Mouse (Mus musculus) ZHBTc4 (cell line): Measurements from ENCODE around the gene Rsph3b.
"Not testable (repeated sequence)": the region's sequence is repeated elsewhere in the genome, so short reads cannot be mapped to it uniquely, and the experiment has no call there.

Source experiments
- DNase-seq: peaks from one replicate; pipeline ENCODE4 v3.0.0-alpha.2; 2011; ENCODE audit warnings: low read depth, low spot score

Gene Rsph3b

DNA sequence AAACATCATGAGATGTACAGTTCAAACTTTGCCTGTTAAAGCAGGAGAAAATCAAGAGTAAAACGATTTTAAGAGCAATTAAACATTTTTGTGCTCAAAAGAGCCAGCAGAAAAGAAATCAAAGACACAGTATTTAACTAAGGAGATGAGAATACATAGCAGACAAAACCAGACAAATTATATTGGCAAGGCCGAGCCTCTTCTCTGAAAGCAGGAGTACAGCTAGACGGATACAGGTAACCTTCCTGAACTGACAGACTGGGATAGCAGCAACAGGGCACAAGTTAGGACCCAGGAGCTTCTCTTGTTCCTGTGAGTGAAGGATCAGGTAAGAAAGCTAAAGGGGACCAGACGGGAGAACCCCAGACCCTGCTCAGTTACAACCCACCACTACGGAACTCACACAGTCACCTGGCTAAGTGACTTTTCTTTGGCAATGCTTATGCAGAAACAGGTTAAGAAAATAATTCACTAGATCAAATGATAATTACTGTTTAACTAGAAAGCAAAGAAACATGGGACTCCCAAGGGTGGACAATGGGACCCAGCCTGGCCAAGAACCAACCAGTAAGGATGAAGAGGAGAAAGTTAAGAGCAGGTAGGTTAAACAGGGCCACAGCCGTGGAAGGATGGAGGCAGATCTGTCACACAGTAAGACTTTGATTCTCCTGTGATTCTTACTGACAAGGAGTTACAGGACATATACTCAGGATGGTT lies 11.2 kb upstream of the Rsph3b start:
- not testable (repeated sequence) for DNase-seq

DNA sequence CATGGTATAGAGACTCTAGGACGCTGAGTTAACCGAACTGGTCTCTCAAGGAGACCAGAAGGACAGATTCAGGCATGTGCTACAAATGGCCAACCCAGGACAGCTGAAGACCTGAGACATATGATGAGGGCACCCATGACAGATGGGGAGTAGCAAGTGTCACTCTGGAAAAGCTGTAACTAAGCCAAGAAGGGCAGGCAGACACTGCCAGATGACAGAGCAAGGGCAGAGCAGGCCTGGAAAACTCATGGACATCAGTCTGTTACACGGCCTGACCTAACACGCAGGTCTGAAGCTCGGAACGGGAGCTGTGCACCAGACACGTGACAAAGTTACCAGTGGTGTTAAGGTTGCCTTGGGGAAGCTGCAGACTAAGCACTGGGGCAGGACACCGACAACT lies 10.4 kb upstream of the Rsph3b start:
- not testable (repeated sequence) for DNase-seq

DNA sequence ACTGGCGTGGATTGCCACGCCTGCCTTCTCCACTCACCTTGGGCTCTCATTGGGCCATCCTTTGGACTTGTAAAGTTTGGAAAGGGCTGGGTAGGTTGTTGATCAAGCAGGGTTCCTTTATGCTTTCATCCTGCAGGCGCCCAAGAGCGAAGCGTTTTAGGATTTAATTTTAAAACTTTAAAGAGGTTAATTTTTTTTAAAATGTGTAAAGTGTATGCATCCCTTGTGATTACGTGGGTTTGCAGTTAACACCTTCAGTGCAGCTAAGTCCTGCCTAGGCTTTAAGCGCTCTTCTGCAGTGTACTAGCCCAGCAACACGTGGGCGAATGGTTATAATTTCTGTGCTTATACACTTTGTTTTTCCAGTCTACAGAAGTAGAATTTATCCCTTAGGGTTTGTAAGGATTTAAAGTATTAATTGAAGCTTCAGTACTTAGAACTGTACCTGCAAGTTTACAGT lies 317 bp upstream of the Rsph3b start:
- not testable (repeated sequence) for DNase-seq

DNA sequence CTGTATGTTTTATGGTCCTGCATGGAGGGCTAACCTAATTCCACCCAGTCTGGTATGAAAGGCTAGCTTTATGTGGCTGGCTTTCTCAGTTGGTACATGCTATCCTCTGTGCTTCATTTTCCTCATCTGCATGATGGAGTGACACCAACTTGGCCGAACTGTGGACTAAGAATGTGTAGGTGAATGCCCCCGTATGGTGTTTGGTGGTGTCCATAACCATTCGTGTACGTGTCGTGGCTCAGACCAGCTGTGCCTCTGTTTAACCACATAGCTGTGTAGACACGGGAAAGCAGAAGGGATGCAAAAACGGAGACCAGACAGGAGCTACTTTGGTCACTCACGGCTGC lies 872 bp downstream of the Rsph3b start:
- not testable (repeated sequence) for DNase-seq

DNA sequence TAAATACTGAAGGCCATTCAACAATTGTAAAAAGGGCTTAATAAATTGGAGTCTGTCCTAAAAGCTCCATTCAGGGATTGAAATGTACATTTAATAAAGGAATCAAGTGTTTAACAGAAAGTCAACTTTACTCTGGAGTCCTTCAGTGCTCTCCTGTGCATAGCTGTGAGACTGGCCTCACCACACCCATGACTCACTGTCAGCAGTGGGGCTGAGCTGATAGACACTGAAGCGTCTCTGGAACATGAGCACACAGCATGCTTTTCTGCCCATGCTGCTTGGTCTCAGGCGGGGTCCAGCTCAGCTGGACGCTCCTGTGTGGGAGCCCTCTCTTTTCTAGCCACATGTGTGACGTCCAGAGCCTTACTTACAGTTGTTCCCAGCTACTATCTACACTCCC lies 5.9 kb downstream of the Rsph3b start:
- DNase-seq: not testable (repeated sequence)

DNA sequence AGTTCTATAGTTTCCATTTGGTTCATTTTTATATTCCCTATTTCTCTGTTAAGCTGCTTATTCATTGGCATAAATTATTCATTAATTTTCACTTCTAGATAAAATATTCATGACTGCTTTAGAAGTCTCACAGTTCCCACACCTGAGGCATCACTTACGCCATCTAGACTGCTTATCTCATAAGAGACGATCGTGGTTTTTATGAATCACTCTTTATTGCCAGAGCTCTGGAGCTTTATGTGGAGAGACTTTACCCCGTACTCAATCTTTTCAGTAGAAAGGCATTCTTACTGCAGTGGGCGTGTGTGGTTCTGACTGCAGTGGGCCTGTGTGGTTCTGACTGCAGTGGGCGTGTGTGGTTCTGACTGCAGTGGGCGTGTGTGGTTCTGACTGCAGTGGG lies 16.9 kb downstream of the Rsph3b start:
- DNase-seq: not testable (repeated sequence)

DNA sequence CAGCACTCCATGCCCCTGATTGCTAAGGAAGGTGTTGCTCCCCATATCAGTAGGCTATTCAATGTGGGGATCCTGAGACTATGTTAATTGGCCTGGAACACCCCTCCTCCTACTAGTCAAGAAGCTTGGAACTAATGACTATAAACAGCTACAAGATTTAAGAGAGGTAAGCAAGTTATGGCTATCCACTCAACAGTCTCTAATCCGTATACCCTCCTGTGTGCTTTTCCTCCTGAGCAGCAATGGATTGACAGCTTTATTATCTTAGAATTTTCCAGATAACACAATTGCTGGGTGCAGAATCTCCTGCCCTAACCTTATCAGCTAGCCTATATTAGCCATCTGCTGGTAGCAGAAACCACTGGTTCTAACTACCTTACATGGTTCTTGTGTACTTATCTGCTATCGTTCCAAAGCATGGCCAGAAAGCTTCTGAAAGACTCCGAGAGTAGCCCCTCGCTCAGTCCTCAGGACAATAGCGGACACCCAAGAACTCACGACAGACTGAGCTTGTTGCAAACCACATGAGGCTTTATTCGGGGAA lies 28.1 kb downstream of the Rsph3b start:
- not testable (repeated sequence) for DNase-seq

DNA sequence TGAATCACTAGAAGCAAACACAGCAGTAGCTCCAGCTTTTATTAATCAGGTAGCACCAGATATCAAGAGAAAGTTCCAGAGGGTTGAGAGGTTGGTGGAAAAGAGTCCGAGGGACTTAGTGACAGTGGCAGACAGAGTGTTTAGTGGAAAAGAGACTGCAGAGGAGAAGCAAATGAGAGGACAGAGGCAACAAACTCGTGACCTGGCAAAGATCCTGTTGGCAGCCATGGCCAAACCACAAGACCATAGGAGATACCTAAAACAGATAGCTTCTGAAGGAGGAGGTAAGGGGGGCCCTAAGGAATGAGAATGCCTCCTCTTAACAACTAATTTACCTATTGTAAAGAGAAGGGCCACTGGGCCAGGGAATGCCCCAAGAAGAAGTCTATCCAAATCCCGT lies 29.1 kb downstream of the Rsph3b start:
- not testable (repeated sequence) for DNase-seq

DNA sequence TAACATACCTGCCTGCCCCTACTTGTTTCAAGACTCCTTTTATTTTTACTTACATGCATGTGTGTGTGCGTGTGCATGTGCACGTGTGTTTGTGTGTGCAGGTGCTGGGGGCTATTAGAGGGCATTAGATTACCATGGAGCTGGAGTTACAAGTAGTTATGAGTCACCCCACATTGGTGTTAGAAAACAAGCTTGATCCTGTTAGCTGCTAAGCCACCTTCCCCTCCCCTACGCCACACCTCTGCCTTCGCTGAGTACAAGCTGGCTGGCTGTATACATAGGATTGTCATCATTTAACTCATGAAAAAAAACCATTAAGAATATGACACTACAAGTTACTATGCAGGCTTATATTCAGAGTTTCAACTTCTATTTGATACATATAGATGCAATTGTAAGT lies 33.2 kb downstream of the Rsph3b start:
- DNase-seq: not testable (repeated sequence)

DNA sequence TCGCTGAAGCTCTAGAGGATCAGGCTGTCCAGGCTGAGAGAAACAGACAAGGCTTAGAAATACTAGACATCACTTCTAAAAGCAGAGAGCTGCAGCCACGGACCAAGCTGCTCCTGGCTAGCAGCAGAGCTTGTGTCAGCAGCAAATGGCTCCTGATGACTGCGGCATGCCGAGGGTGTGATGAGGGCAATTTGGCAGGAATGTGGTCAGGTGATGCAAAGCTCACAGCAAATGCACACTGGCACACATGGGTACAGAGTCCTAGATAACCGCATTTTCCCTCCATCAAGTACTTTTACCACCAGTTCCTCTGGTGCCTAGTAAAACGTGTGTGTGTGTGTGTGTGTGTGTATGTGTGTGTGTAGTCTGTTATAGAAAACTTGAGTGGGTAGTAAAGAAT lies 34.4 kb downstream of the Rsph3b start:
- not testable (repeated sequence) for DNase-seq

DNA sequence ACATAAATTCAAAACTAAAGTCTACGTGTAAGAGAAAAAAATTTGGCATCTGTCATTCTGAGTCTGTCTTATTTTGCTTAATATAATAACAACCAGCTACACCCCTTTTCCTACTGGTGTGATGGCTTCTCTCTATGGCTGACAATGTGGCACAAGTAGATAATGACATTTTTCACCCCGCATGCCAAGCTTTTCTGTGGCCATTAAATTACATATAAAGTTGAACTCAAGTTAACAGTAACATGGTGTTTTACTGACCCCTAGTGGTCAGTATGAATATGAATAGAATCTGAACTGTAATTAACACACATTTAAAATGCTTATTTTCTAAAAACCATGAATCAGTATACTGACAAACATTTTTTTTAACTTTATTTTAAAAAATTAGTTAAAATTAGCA lies 48.1 kb downstream of the Rsph3b start:
- DNase-seq: not testable (repeated sequence)

DNA sequence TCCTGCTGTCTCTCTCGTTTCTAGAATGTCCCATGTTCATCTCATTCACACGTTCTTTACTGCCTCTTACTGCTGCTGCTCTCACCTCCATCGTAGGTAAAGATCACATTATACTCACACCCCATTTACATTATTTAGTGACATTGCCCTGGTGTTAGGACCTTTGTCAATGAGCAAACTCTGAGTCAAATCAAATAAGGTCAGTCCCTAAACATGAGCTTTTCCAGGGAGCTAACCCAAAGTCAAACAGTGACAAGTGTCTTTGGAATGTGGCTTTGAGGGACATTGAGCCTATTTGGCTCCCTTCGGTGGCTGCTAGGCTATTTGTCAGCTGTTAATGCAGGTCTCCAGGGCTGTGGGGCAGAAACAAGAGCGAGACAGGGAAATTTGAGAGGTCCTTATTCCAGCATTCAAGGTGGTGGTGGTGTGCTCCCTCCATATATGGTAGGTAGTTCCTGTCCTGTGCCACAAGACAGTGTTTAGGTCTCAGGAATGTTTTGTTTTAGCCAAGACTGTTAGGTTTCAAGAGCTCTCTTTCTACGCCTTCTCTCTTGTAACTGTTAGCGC lies 50.4 kb downstream of the Rsph3b start:
- not testable (repeated sequence) for DNase-seq

DNA sequence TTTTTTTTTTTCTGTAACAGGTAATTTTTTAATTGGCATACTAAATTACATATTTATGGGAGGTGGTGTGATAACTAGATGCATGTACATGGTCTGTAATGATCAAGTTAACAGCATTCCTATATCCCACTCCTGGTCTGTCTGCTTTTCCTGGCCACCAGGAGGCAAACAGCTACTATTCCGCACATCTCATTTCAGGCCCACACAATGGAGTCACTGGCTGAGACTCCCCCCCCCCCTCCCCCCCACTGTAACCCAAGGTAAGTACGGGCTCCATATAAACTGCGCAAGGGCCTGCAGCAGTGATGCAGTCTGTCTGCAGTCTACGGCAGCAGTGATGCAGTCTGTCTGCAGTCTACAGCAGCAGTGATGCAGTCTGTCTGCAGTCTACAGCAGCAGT lies 51.7 kb downstream of the Rsph3b start:
- DNase-seq: peak; percentile 26

DNA sequence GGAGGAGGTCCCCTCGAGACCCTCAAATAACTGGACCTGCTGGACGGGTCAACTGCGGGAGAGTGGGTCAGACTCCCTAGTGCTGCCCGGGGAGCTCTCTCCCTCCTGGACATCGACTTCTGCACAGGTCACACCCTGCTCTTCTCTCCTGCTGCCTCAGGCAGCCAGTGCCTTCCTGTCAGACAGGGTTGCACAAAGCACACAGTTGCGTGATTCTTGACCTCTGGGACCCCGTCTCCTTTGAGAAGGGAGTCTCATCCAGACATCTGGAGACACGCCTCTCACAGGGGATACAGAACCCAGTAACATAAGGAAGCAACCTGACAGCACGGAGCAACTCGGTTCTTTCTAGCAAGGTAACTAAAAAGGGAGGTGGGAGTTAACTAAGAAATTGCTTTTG lies 55.1 kb downstream of the Rsph3b start:
- DNase-seq: peak; percentile 56

DNA sequence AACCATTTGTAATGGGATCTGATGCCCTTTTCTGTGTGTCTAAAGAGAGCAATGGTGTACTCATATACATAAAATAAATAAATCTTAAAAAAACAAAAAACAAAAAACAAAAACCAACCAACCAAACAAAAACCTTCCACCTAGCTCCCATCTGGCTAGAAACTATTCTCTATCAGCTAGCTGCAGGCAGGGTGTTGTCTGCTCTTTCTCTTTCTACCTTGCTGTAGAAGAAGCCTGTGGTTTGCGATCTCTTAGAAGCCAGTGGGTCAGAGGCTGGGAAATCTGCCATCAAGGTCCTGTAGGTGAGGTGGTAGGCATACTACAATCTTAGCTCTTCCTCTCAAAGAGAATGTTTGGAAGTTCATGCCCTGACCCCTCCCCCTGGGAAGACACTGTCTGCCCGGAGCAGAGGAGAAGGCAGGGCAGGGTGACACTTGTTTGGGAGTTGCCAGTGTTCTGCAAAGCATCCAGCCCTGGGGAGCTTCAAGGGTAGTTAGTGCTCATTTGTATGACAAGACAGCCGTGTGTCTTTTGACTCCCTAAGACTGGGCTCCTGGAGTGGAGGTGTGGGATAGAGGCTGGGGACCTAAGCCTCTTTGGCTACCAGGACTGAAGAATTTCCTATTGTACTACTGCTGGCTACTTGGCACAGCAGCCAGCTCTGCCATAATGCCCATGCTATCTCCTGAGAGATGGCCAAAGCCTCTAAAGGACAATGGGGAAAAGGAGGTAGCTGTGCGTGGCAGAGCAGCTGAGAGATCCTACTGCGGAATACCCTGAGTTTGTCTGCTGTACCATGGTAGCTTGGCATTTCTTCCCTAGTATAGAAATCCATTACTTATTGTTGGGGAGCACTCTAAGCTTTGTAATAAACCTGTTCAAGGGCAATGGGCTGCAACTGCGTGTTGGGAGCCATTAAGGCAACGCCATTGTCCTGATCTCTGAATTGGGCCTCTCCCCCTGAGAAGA lies 56.2 kb downstream of the Rsph3b start:
- DNase-seq: peak; percentile 93

DNA sequence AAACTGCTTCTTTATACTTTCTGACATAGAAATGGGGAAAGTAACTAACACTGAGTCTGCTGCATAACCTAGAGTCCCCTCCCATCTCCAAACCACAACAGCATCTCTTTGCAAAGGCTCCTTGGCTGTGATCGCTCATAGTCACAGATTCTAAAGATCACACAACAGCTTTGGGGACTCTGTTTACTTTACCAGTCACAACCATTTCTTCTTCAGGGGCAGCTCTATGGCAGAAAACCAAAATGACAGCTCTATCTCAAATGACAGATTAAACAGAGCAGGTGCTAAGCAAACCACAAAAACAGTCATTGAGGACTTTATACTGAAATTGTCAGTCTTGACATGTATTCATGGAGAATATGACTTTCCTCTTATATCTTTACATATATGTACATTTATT lies 62.0 kb downstream of the Rsph3b start:
- no peak for DNase-seq

DNA sequence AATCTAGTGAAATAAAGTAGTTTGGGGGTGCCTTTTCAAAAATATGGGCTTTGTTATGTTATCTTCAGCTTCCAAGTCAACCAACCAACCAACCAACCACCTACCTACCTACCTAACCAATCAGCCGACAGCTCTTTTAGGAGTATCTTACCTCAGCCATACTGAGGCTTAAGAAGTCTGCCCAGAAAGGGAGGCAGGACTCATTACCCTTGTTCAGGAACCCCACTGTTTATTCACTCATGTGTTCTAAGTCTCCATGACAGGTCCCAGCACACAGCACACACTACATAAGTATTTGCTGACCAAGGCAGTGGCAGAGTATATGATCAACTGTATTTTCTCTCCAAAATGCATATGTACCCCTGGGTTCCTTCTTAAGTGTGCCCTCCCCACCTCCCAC lies 64.0 kb downstream of the Rsph3b start:
- no peak for DNase-seq

DNA sequence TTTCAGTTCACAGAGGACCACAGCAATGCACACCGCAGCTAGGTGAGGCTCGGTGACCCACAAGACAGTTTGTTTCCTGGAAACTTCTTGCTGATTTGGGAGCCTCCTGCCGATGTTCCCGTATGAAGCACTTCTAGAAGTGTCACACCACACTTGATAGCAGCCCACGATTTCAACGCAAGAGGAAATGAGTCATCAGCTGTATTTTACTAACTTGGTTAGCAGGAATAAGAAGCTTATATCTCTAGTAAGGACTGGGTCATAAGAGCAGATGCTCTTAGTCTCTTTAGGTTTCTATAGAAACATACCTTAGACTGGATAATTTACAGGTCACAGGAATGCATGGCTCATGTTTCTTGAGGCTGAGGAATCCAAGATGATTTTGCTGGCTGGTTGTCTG lies 67.2 kb downstream of the Rsph3b start:
- DNase-seq: no peak

DNA sequence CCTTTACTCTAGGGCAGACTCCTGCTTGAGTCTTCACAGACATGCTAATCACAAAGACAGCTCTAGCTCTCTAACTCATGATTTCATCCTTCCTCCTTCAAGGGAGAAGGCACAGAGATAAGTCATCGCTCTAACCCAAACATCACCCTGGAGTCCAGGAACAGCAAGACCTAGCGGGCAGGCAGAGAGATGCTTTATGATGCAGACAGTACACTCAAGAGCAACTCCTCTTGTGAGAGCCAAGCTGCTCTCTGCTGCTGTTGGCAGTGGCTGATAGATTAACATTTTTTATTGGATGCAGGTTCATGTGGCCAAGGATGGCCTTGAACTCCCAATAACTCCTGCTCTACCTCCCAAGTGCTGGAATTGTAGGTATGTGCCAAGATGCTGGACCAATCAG lies 77.1 kb downstream of the Rsph3b start:
- DNase-seq: no peak

DNA sequence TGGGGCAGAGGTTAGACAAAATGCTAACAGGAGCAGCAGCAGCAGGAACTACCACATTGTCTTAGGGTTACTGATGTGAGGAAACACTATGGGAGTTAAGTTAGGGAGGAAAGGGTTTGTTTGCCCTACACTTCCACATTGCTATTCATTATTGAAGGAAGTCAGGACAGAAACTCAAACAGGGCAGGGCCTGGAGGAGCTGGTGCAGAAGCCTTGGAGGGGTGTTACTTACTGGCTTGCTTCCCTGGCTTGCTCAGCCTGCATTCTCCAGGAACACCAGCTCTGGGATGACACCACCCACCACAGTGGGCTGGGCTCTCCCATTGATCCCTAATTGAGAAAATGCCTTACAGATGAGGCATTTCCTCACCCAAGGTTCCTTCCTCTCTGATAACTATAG lies 79.7 kb downstream of the Rsph3b start:
- no peak for DNase-seq

DNA sequence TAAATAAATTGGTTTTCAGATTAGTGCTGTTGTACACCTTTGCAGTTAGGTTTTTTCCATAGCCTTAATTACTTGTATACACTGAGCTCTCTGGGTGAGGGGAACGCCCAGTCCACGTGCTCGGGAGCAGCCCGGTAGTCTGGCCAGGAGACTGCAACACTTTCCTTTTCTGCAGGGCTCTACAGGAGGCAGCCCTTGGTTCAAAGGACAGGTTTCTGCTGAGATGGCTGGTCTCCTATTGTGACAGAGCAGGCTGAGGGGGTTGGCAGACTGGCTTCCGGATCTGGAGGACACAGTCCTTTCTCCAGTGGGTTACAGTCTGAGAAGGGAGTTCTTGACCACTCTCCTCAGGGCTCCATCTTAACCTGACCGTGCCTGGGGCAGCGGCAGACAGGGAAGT lies 80.7 kb downstream of the Rsph3b start:
- DNase-seq: peak; percentile 30

DNA sequence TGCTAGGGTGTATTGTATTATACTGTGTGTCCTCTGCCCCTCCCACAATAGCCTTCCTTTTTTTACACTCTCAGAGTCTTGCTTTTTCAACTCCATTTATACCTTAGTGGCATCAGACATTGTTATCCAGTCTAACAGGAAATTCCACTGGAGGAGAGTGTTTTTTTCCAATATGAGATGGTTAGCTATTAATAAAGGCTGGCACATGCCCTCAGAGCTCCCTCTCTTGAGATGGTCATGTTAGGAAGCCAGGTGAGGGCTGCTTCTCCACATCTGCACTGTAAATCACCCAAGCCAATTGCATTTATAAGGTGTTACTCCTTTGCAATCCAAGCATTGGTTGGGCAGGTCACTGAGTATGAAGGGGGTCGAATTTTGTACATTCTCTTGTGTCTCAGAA lies 81.9 kb downstream of the Rsph3b start:
- DNase-seq: no peak
